Mouse (Mus musculus) heart, adult 18-20 months (tissue): ENCODE measurements around the gene Clp1. TPM values are rescaled to one million over a fixed set of nuclear protein-coding genes. Genes with fewer than 3 reads are reported as not detected.
A peak's percentile ranks its signal among the peaks of the same experiment; 100 is the strongest.

Experiments used
- DNase-seq, 2 experiments: peaks; one replicate each; pipeline ENCODE4 v3.0.0; 2021 to 2022; ENCODE audit warnings: mixed read lengths in 1 of 2
- long read RNA-seq, 2 experiments: library from polyadenylated mRNA; stranded (forward); transcript quantifications; one replicate each; pipeline ENCODE4 v2.0.0; 2021
- total RNA-seq, 2 experiments: library from RNA; stranded (reverse); gene quantifications; 2 replicates each; pipeline ENCODE4 v1.2.3; 2021

The Clp1 gene
- total RNA-seq: 1 to 10 TPM; 4.3 to 4.4 TPM
- long read RNA-seq, experiment 1, transcript Clp1-201 (3 exons, 1,912 nt): major isoform, 8 of 9 reads
- long read RNA-seq, experiment 1, partial matches to known transcripts: 0 of 9 reads
- long read RNA-seq, experiment 1, other reads (novel, unspliced or antisense): 1 of 9 reads
- long read RNA-seq, experiment 2, partial matches to known transcripts: 0 of 2 reads
- long read RNA-seq, experiment 2, other reads (novel, unspliced or antisense): 0 of 2 reads

GRCm38 (mm10) chr2:84727172-84727858 is at the start of gene Clp1:
Gene Clp1, minus strand, starts transcription at chr2:84727350.
- DNase-seq: peak; percentile 98 to 99

GRCm38 (mm10) chr2:84775665-84776064 is 48.5 kb upstream of the Clp1 start:
- peak; percentile 61 to 66 for DNase-seq

GRCm38 (mm10) chr2:84775241-84775640 is 48.1 kb upstream of the Clp1 start, which contains the start of gene Serping1:
Gene Serping1, minus strand, starts transcription at chr2:84775444.
- peak; percentile 28 to 44 for DNase-seq

- peak; percentile 85 to 94 for DNase-seq
Observed at GRCm38 (mm10) chr2:84774751-84775150, 47.6 kb upstream of the Clp1 start.

GRCm38 (mm10) chr2:84773195-84773594 is 46.0 kb upstream of the Clp1 start:
- peak; percentile 16 to 30 for DNase-seq

- DNase-seq: no peak
Observed at GRCm38 (mm10) chr2:84772454-84772853, 45.3 kb upstream of the Clp1 start.

- peak; percentile 74 to 79 for DNase-seq
Observed at GRCm38 (mm10) chr2:84770501-84770900, 43.4 kb upstream of the Clp1 start.

- no peak for DNase-seq
Observed at GRCm38 (mm10) chr2:84762818-84763217, 35.7 kb upstream of the Clp1 start.

GRCm38 (mm10) chr2:84762295-84762694 is 35.1 kb upstream of the Clp1 start:
- DNase-seq: no peak

- DNase-seq: no peak
Observed at GRCm38 (mm10) chr2:84761840-84762239, 34.7 kb upstream of the Clp1 start.

GRCm38 (mm10) chr2:84761309-84761708 is 34.2 kb upstream of the Clp1 start:
- DNase-seq: no peak

GRCm38 (mm10) chr2:84760777-84761176 is 33.6 kb upstream of the Clp1 start:
- no peak for DNase-seq

GRCm38 (mm10) chr2:84758542-84759127 is 31.5 kb upstream of the Clp1 start:
- DNase-seq: peak; percentile 42 to 77

GRCm38 (mm10) chr2:84757026-84757682 is 30.0 kb upstream of the Clp1 start:
- no peak for DNase-seq

- no peak for DNase-seq
Observed at GRCm38 (mm10) chr2:84756245-84756644, 29.1 kb upstream of the Clp1 start.

- peak; percentile 52 to 61 for DNase-seq
Observed at GRCm38 (mm10) chr2:84750115-84750514, 23.0 kb upstream of the Clp1 start.

GRCm38 (mm10) chr2:84744126-84744525 is 17.0 kb upstream of the Clp1 start:
- no peak for DNase-seq

- peak; percentile 65 to 72 for DNase-seq
Observed at GRCm38 (mm10) chr2:84743561-84743960, 16.4 kb upstream of the Clp1 start, which contains the start of gene Gm19426. Gene Gm19426, minus strand, starts transcription at chr2:84743655.

- DNase-seq: peak in 1 of 2 experiments; percentile 11
Observed at GRCm38 (mm10) chr2:84742451-84743283, 15.5 kb upstream of the Clp1 start.

- DNase-seq: peak in 1 of 2 experiments; percentile 15
Observed at GRCm38 (mm10) chr2:84741841-84742450, 14.8 kb upstream of the Clp1 start.
